Mouse (Mus musculus) hindbrain, postnatal 0 days (tissue): ENCODE measurements around the gene Myl4. TPM values are rescaled to one million over a fixed set of nuclear protein-coding genes. Genes with fewer than 3 reads are reported as not detected.
"Not testable (repeated sequence)": the region's sequence is repeated elsewhere in the genome, so short reads cannot be mapped to it uniquely, and the experiment has no call there.

Source experiments
- ATAC-seq: fragments of 200-750 bp; cut with Nextera tagmentation; 2 replicates; pipeline ENCODE4 v1.8.0; 2017; ENCODE audit warnings: mild to moderate bottlenecking, moderate TSS enrichment, moderate library complexity
- DNase-seq: peaks from one replicate; pipeline ENCODE4 v3.0.0-alpha.2; 2015; ENCODE audit warnings: low spot score
- H3K27ac ChIP-seq: fragments of 300-500 bp; sonication (generic); 2 replicates; pipeline ENCODE4 v1.5.1; 2014; ENCODE audit warnings: mild to moderate bottlenecking
- H3K27me3 ChIP-seq: fragments of 300-500 bp; sonication (generic); 2 replicates; pipeline ENCODE4 v1.6.1; 2014; ENCODE audit warnings: low read length, mixed read lengths; ENCODE audit not compliant: insufficient read depth
- H3K36me3 ChIP-seq: fragments of 300-500 bp; sonication (generic); 2 replicates; pipeline ENCODE4 v1.6.1; 2014; ENCODE audit warnings: low read length, mixed read lengths; ENCODE audit not compliant: insufficient read depth
- H3K4me1 ChIP-seq: fragments of 300-500 bp; sonication (generic); 2 replicates; pipeline ENCODE4 v1.6.1; 2014; ENCODE audit warnings: antibody characterized with exemption, low read length, mixed read lengths; ENCODE audit not compliant: insufficient read depth
- H3K4me2 ChIP-seq: fragments of 300-500 bp; sonication (generic); 2 replicates; pipeline ENCODE4 v1.6.1; 2014; ENCODE audit warnings: low read depth, mild to moderate bottlenecking, low read length, moderate library complexity, mixed read lengths
- H3K4me3 ChIP-seq: fragments of 300-500 bp; sonication (generic); 2 replicates; pipeline ENCODE4 v1.5.1; 2014; ENCODE audit warnings: low read length
- H3K9ac ChIP-seq: fragments of 300-500 bp; sonication (generic); replicated peaks from 2 replicates; pipeline ENCODE4 v1.6.1; 2014; ENCODE audit warnings: mild to moderate bottlenecking, low read length, moderate library complexity, mixed read lengths
- H3K9me3 ChIP-seq: fragments of 300-500 bp; sonication (generic); 2 replicates; pipeline ENCODE4 v1.6.1; 2016; ENCODE audit warnings: low read length, mixed read lengths
- CTCF ChIP-seq: IDR thresholded peaks from 2 replicates; pipeline ENCODE4 v1.5.1; 2016; ENCODE audit warnings: antibody characterized with exemption, control low read depth, low read depth
- WGBS: fragments of 180-500 bp; shearing (Covaris S2); extraction: QIAGEN DNeasy Blood & Tissue Kit; methylation state at CpG from one replicate; pipeline ENCODE4 v1.1.7; 2014; 5-methylcytosine and 5-hydroxymethylcytosine counted together
- polyA plus RNA-seq: library from polyadenylated mRNA; unstranded; fragments of >200 nt; fragmentation: Nextera tagmentation; extraction: Ambion mirVana; gene quantifications from 2 replicates; pipeline ENCODE4 v1.2.1, GENCODE M21; 2015
- total RNA-seq: library from RNA; depleted of rRNA; stranded (reverse); fragments of >200 nt; gene quantifications from 2 replicates; pipeline ENCODE4 v1.2.3, GENCODE M21; 2014

Myl4 gene
- total and polyA plus RNA-seq, 2 experiments from 2014 or later = 1.2 to 5.6 TPM

- no peak for TF ChIP-seq CTCF
- no peak for DNase-seq
- H3K4me1 ChIP-seq = 0 out of 2 replicates have a peak, but pooled peaks cover 3% of the 10 kb centered on the region
Observed at GRCm38 (mm10) chr11:104568326-104568725, 17.9 kb downstream of the Myl4 start.

GRCm38 (mm10) chr11:104570515-104570914 lies 20.1 kb downstream of the Myl4 start:
- H3K27me3 ChIP-seq, H3K4me3 ChIP-seq, H3K9me3 ChIP-seq, DNase-seq, ATAC-seq, H3K27ac ChIP-seq, H3K4me2 ChIP-seq, H3K9ac ChIP-seq, H3K4me1 ChIP-seq, H3K36me3 ChIP-seq: not testable (repeated sequence)
- 84% methylated on average over 8 of the region's 8 CpGs for WGBS

More at GRCm38 (mm10) chr11:104568326-104568725, 17.9 kb downstream of the Myl4 start:
- ATAC-seq = no peak
- Histone ChIP-seq H3K9me3 (no peaks in the 10 kb centered on the region), H3K4me2 (no peak overlapping the region), H3K27me3 (no peaks in the 10 kb centered on the region), H3K4me3 (no peak overlapping the region), H3K36me3 (no peaks in the 10 kb centered on the region), H3K27ac (no peak overlapping the region), H3K9ac (no peak overlapping the region)
- 91% methylated on average over 4 of the region's 4 CpGs for WGBS

- not testable (repeated sequence) for H3K27ac ChIP-seq, H3K4me1 ChIP-seq, H3K9me3 ChIP-seq, H3K9ac ChIP-seq, H3K27me3 ChIP-seq, H3K36me3 ChIP-seq
- Histone ChIP-seq H3K4me3 (peak overlapping the region; percentile 28), H3K4me2 (peak overlapping the region; percentile 49)
- DNase-seq (peak; percentile 57), ATAC-seq (peak; percentile 35; the same call in 1 of the 2 replicates)
- WGBS = 4% methylated on average over 28 of the region's 28 CpGs
Observed at GRCm38 (mm10) chr11:104571373-104571772, 20.9 kb downstream of the Myl4 start.

GRCm38 (mm10) chr11:104572091-104572490 lies 21.6 kb downstream of the Myl4 start:
- Histone ChIP-seq H3K36me3 (no peaks in the 10 kb centered on the region), H3K9ac (no peak overlapping the region), H3K9me3 (no peaks in the 10 kb centered on the region), H3K27me3 (no peaks in the 10 kb centered on the region), H3K4me3 (no peak overlapping the region), H3K27ac (no peak overlapping the region), H3K4me2 (no peak overlapping the region), H3K4me1 (0 out of 2 replicates have a peak, but pooled peaks cover 3% of the 10 kb centered on the region)
- WGBS = 52% methylated on average over 7 of the region's 7 CpGs
- no peak for DNase-seq
- no peak for TF ChIP-seq CTCF
- no peak for ATAC-seq

- TF ChIP-seq CTCF = no peak
- WGBS = 40% methylated on average over 2 of the region's 2 CpGs
- DNase-seq (no peak), ATAC-seq (no peak)
- Histone ChIP-seq H3K9me3 (no peaks in the 10 kb centered on the region), H3K4me3 (no peak overlapping the region), H3K4me2 (no peak overlapping the region), H3K9ac (no peak overlapping the region), H3K27ac (no peak overlapping the region), H3K4me1 (0 out of 2 replicates have a peak, but pooled peaks cover 3% of the 10 kb centered on the region), H3K27me3 (no peaks in the 10 kb centered on the region), H3K36me3 (no peaks in the 10 kb centered on the region)
Observed at GRCm38 (mm10) chr11:104572566-104572965, 22.1 kb downstream of the Myl4 start.

- peaks cover 3% of the 10 kb centered on the region; the same call in 1 of the 2 replicates for H3K4me1 ChIP-seq
- no peak for TF ChIP-seq CTCF
- no peak overlapping the region for H3K4me2 ChIP-seq
- H3K27ac ChIP-seq = no peak overlapping the region
- ATAC-seq (no peak), DNase-seq (no peak)
- no peak overlapping the region for H3K9ac ChIP-seq
- H3K27me3 ChIP-seq = no peaks in the 10 kb centered on the region
- no peak overlapping the region for H3K4me3 ChIP-seq
- no peaks in the 10 kb centered on the region for H3K9me3 ChIP-seq
- 46% methylated on average over 10 of the region's 10 CpGs for WGBS
- H3K36me3 ChIP-seq = no peaks in the 10 kb centered on the region
Observed at GRCm38 (mm10) chr11:104576772-104577612, 26.5 kb downstream of the Myl4 start.

- DNase-seq = no peak
- no peak for TF ChIP-seq CTCF
- no peaks in the 10 kb centered on the region; the same call in 1 of the 2 replicates for H3K4me1 ChIP-seq
- no peaks in the 10 kb centered on the region for H3K27me3 ChIP-seq
- no peaks in the 10 kb centered on the region for H3K9me3 ChIP-seq
- no peak overlapping the region for H3K27ac ChIP-seq
- WGBS = 72% methylated on average over 5 of the region's 5 CpGs
- H3K4me2 ChIP-seq = no peak overlapping the region
- H3K36me3 ChIP-seq = no peaks in the 10 kb centered on the region
- no peak for ATAC-seq
- no peak overlapping the region for H3K4me3 ChIP-seq
- no peak overlapping the region for H3K9ac ChIP-seq
Observed at GRCm38 (mm10) chr11:104578074-104578473, 27.6 kb downstream of the Myl4 start.
